Mouse (Mus musculus) erythroblast, embryonic 14.5 days (primary cell): ENCODE results near the gene Kif26b.

Source experiments
- GATA1 ChIP-seq: IDR thresholded peaks from 2 replicates; pipeline ENCODE4 v1.6.1; 2012; ENCODE audit warnings: low read length, inconsistent platforms, mixed read lengths
- TAL1 ChIP-seq: IDR thresholded peaks from 3 replicates; pipeline ENCODE4 v1.6.1; 2012; ENCODE audit warnings: low read length, inconsistent platforms, mixed read lengths

DNA sequence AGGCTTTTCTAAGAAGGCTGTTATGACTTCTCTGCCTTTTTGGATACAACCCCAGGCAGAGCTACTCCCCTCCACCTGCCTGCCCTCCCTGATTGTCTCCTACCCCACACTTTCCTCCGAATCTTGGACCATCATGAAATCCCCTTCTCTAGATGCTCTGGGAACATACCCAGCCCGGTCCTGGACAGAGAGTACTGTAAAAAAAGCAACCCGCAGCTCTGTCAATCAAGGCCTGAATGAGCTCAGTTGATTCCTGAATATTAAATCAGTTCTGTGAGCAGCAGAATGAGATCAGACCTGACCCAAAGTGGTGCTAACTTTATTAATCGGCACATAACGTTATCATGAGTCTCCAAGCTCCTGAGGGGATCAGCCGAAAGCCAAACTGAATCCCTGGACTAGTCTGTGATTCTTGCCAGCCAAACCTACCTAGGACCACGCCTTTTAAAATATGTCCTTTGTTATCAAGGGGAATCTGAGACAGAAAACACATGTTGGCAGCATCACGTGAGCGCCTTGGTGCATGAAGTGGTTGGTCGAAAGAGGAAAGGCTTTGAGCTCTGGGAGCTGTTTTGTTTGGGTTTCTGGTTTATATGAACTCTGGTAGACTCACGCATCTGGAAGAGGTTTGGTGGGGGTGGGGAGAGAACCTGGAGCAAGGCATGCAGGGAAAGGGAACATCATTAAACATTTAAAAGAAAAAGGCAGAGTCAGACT lies 271.1 kb downstream of the Kif26b start:
- TF ChIP-seq GATA1, result no peak
- TF ChIP-seq TAL1, result no peak
